Mouse (Mus musculus) myocyte (in vitro differentiated cells): ENCODE measurements at regions not wholly inside any gene's neighbourhood (a gene's known extent, or its start where the extent isn't known, plus 50 kb on each side); places are given as distances from the start of the nearest gene placed in this dataset.

Source experiments
- CEBPB ChIP-seq: IDR thresholded peaks from 2 replicates; pipeline ENCODE4 v1.6.1; 2011; ENCODE audit warnings: mild to moderate bottlenecking, moderate library complexity; ENCODE audit not compliant: poor library complexity, insufficient read depth, severe bottlenecking
- E2F4 ChIP-seq: IDR thresholded peaks from one replicate; pipeline ENCODE4 v1.6.1; 2011; ENCODE audit warnings: mild to moderate bottlenecking, control low read depth, moderate library complexity; ENCODE audit not compliant: insufficient read depth
- MAX ChIP-seq: IDR thresholded peaks from one replicate; pipeline ENCODE4 v1.6.1; 2011; ENCODE audit warnings: low read depth, mild to moderate bottlenecking, control low read depth
- MYOD1 ChIP-seq, 3 experiments: IDR thresholded peaks; one replicate each; pipeline ENCODE4 v1.6.1; 2011; ENCODE audit warnings: control low read depth in 2 of 3, low read depth in 2 of 3, mild to moderate bottlenecking in 2 of 3, moderate library complexity in 1 of 3; ENCODE audit not compliant: insufficient read length in 2 of 3, control insufficient read depth in 1 of 3
- MYOG ChIP-seq, 3 experiments: IDR thresholded peaks; one replicate each; pipeline ENCODE4 v1.6.1; 2011; ENCODE audit warnings: control low read depth in 2 of 3, low read depth in 2 of 3, mild to moderate bottlenecking in 2 of 3; ENCODE audit not compliant: insufficient read length in 2 of 3, control insufficient read depth in 1 of 3, insufficient read depth in 1 of 3
- POLR2A ChIP-seq: IDR thresholded peaks from one replicate; pipeline ENCODE4 v1.6.1; 2011; ENCODE audit warnings: low read depth, mild to moderate bottlenecking, control low read depth, moderate library complexity; ENCODE audit not compliant: insufficient read length
- POLR2AphosphoS2 ChIP-seq: IDR thresholded peaks from one replicate; pipeline ENCODE4 v1.6.1; 2011; ENCODE audit warnings: low read depth, control low read depth; ENCODE audit not compliant: insufficient read length
- REST ChIP-seq: IDR thresholded peaks from one replicate; pipeline ENCODE4 v1.6.1; 2011; ENCODE audit warnings: mild to moderate bottlenecking, control low read depth, moderate library complexity; ENCODE audit not compliant: insufficient read depth, insufficient read length
- SRF ChIP-seq: IDR thresholded peaks from one replicate; pipeline ENCODE4 v1.6.1; 2011; ENCODE audit warnings: low read depth; ENCODE audit not compliant: control insufficient read depth, insufficient read length
- TCF12 ChIP-seq: IDR thresholded peaks from one replicate; pipeline ENCODE4 v1.6.1; 2011; ENCODE audit warnings: mild to moderate bottlenecking, control low read depth; ENCODE audit not compliant: poor library complexity, insufficient read depth, severe bottlenecking
- TCF3 ChIP-seq: IDR thresholded peaks from one replicate; pipeline ENCODE4 v1.6.1; 2011; ENCODE audit warnings: low read depth, control low read depth; ENCODE audit not compliant: insufficient read length
- USF1 ChIP-seq: IDR thresholded peaks from one replicate; pipeline ENCODE4 v1.6.1; 2011; ENCODE audit warnings: low read depth, mild to moderate bottlenecking, control low read depth, moderate library complexity

DNA sequence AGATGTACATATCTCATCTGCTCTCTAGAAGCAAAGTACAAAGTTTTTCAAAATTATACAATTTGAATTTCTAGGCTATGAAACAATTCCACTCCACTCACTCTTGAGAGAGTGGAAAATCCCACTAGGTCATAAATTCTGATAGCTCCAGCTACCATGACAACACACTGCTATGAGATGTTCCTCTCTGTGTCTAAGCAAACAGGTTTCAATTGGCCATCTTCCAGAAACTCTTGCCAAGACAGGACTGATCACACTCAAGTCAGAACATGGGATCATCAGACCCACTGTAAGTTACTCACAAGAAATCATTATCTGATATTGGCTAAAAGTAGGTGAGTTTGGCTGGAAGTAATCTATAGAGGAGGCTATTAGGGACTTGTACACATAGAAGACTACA lies 320.4 kb downstream of the Isl1 start:
- no peak for TF ChIP-seq POLR2A
- no peak for TF ChIP-seq E2F4
- no peak for TF ChIP-seq CEBPB
- TF ChIP-seq SRF = no peak
- no peak for TF ChIP-seq REST
- no peak for TF ChIP-seq POLR2AphosphoS2
- TF ChIP-seq TCF12 = no peak
- TF ChIP-seq MYOD1 (IDR thresholded peaks at IDR 0.05; ENCODE audit: control insufficient read depth in 1 of 3, insufficient read length in 2 of 3, low read depth in 2 of 3) = no peak
- no peak for TF ChIP-seq MYOG (IDR thresholded peaks at IDR 0.05; ENCODE audit: control insufficient read depth in 1 of 3, insufficient read depth in 1 of 3, insufficient read length in 2 of 3, low read depth in 2 of 3)
- no peak for TF ChIP-seq MAX
- TF ChIP-seq USF1 = no peak
- no peak for TF ChIP-seq TCF3
